Mouse (Mus musculus): ENCODE data around the gene Wdtc1. TPM values are rescaled to one million over a fixed set of nuclear protein-coding genes. Genes with fewer than 3 reads are reported as not detected.

Wdtc1 gene
- polyA plus RNA-seq, 1 experiment from 2014 or later: 21.0 TPM

- Histone ChIP-seq H3K4me2 (ENCODE audit: low read depth, low read length, severe bottlenecking) (no peak overlapping the region), H3K36me3 (ENCODE audit: control insufficient read depth, insufficient read depth, low read length) (no peaks in the 10 kb centered on the region; the same call in 1 of the 2 replicates), H3K4me3 (ENCODE audit: low read depth, low read length) (no peak overlapping the region), H3K9ac (ENCODE audit: low read length) (no peak overlapping the region), H3K9me3 (ENCODE audit: control insufficient read depth, low read length) (no peaks in the 10 kb centered on the region), H3K4me1 (replicated peaks; ENCODE audit: control insufficient read depth, insufficient read depth, low read length) (peaks cover 19% of the 10 kb centered on the region; the same call in 1 of the 2 replicates), H3K27ac (ENCODE audit: low read depth, low read length) (no peak overlapping the region), H3K27me3 (ENCODE audit: control insufficient read depth, insufficient read depth, low read length) (no peaks in the 10 kb centered on the region)
- DNase-seq (ENCODE audit: low spot score) (no peak), ATAC-seq (replicated peaks; ENCODE audit: low FRiP score) (no peak)
- WGBS: 58% methylated on average over 6 of the region's 6 CpGs
Measured at GRCm38 (mm10) chr4:133380532-133380931, 27.3 kb upstream of the Wdtc1 start.

DNA sequence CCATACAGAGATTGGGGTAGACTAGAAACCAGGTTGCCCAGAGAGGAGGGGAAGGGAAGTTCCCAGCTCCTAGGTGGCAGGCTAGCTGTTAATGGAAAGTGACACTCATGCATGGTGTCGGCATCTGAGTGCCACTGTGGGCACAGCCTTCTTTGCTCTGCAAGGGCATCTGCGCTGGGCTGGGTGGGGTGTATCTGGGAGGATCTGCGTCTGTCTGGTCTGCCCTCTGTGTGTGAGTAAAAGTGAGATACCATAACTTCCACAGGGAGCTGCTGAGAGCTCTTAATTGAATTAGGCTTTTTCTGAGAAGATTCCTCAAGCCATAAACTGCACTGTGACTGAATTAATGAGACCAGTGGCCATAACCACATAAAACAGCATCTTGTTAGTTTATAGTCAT, 26.6 kb upstream of the Wdtc1 start:
- no peak overlapping the region for H3K4me3 ChIP-seq (ENCODE audit: low read depth, low read length)
- 65% methylated on average over 3 of the region's 3 CpGs for WGBS
- DNase-seq (ENCODE audit: low spot score) (no peak), ATAC-seq (replicated peaks; ENCODE audit: low FRiP score) (no peak)
- H3K9ac ChIP-seq (ENCODE audit: low read length): no peak overlapping the region
- peaks cover 19% of the 10 kb centered on the region; the same call in 1 of the 2 replicates for H3K4me1 ChIP-seq (replicated peaks; ENCODE audit: control insufficient read depth, insufficient read depth, low read length)
- H3K36me3 ChIP-seq (ENCODE audit: control insufficient read depth, insufficient read depth, low read length): no peaks in the 10 kb centered on the region; the same call in 1 of the 2 replicates
- H3K27ac ChIP-seq (ENCODE audit: low read depth, low read length): no peak overlapping the region
- H3K27me3 ChIP-seq (ENCODE audit: control insufficient read depth, insufficient read depth, low read length): no peaks in the 10 kb centered on the region
- H3K9me3 ChIP-seq (ENCODE audit: control insufficient read depth, low read length): no peaks in the 10 kb centered on the region
- H3K4me2 ChIP-seq (ENCODE audit: low read depth, low read length, severe bottlenecking): no peak overlapping the region

DNA sequence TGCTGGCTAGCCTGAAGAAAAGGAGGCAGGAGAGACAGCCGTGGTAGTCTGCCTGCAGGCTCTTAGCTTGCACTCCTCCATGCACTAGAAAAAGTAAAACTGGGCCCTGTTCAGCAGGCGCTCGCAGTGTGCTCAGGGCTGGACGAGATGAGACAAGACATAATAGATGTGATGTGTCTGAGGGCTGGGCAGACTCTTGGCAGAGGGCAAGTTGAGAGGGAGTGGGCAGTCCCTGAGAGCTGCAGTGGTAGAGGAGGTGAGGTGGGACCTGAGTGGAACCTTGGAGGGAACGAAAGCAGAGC, 25.7 kb upstream of the Wdtc1 start:
- 36% methylated on average over 5 of the region's 5 CpGs for WGBS
- no peak for ATAC-seq (replicated peaks; ENCODE audit: low FRiP score)

DNA sequence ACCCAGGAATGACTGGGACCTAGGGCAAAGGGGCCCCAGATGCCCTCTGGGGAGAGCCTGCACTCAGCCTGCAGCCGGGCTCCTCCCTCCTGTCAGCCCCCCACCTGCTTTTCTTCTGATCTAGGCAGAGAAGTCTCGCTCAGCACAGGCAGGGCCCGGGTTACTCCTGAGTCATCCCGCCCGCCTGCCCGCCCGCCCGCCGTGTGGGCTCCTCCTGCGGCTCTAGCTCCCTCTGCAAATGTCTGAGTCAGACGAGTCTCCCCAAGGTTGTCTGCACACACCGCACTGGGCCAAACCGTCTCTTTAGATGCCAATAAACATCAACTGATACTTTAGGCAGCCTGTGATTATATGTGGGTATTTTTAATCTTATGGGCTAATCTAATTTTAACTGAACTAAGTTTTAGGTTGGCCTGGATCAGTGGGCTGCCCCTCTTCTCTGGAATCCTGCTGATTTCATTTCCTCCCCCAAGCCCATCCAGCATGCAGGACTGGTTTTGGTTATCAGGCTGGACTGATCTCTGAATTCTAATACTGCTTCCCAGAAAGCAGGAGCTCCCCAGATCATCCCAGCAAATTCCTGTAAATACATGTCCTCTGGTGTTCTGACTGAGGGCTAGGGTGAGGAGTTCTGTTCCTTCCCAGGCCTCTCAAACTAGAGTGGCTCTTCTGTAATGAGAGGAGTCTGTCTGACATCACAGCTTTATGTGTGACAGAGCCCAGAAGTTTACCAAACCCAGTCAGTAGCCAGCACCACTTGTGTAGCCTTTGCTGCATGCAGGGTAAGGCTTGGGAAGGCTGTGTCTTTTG, 25.2 kb upstream of the Wdtc1 start:
- H3K4me3 ChIP-seq (ENCODE audit: low read depth, low read length): no peak overlapping the region
- peak overlapping the region; percentile 1 for H3K9ac ChIP-seq (ENCODE audit: low read length)
- H3K4me2 ChIP-seq (ENCODE audit: low read depth, low read length, severe bottlenecking): 0 out of 2 replicates have a peak overlapping the region, but pooled peaks have one; percentile 8
- no peak for ATAC-seq (replicated peaks; ENCODE audit: low FRiP score)
- peak; percentile 72 for DNase-seq (ENCODE audit: low spot score)
- H3K4me1 ChIP-seq (replicated peaks; ENCODE audit: control insufficient read depth, insufficient read depth, low read length): peaks cover 19% of the 10 kb centered on the region; the same call in 1 of the 2 replicates
- H3K27ac ChIP-seq (ENCODE audit: low read depth, low read length): peak overlapping the region; percentile 12; the same call in 1 of the 2 replicates
- 5% methylated on average over 13 of the region's 13 CpGs for WGBS
- H3K36me3 ChIP-seq (ENCODE audit: control insufficient read depth, insufficient read depth, low read length): no peaks in the 10 kb centered on the region; the same call in 1 of the 2 replicates
- no peaks in the 10 kb centered on the region for H3K9me3 ChIP-seq (ENCODE audit: control insufficient read depth, low read length)
- H3K27me3 ChIP-seq (ENCODE audit: control insufficient read depth, insufficient read depth, low read length): no peaks in the 10 kb centered on the region

More for the DNA sequence above, 25.7 kb upstream of the Wdtc1 start:
- H3K9me3 ChIP-seq (ENCODE audit: control insufficient read depth, low read length): no peaks in the 10 kb centered on the region
- H3K27ac ChIP-seq (ENCODE audit: low read depth, low read length): no peak overlapping the region
- peaks cover 19% of the 10 kb centered on the region; the same call in 1 of the 2 replicates for H3K4me1 ChIP-seq (replicated peaks; ENCODE audit: control insufficient read depth, insufficient read depth, low read length)
- peak; percentile 47 for DNase-seq (ENCODE audit: low spot score)
- H3K36me3 ChIP-seq (ENCODE audit: control insufficient read depth, insufficient read depth, low read length): no peaks in the 10 kb centered on the region; the same call in 1 of the 2 replicates
- no peak overlapping the region for H3K4me2 ChIP-seq (ENCODE audit: low read depth, low read length, severe bottlenecking)
- H3K4me3 ChIP-seq (ENCODE audit: low read depth, low read length): no peak overlapping the region
- H3K27me3 ChIP-seq (ENCODE audit: control insufficient read depth, insufficient read depth, low read length): no peaks in the 10 kb centered on the region
- peak overlapping the region; percentile 1 for H3K9ac ChIP-seq (ENCODE audit: low read length)

GRCm38 (mm10) chr4:133375812-133376577, 22.7 kb upstream of the Wdtc1 start:
- Histone ChIP-seq H3K27me3 (ENCODE audit: control insufficient read depth, insufficient read depth, low read length) (no peaks in the 10 kb centered on the region), H3K27ac (ENCODE audit: low read depth, low read length) (no peak overlapping the region), H3K36me3 (ENCODE audit: control insufficient read depth, insufficient read depth, low read length) (no peaks in the 10 kb centered on the region; the same call in 1 of the 2 replicates), H3K9ac (ENCODE audit: low read length) (peak overlapping the region; percentile 12; the same call in 1 of the 2 replicates), H3K4me3 (ENCODE audit: low read depth, low read length) (no peak overlapping the region), H3K4me1 (replicated peaks; ENCODE audit: control insufficient read depth, insufficient read depth, low read length) (peaks cover 26% of the 10 kb centered on the region), H3K4me2 (ENCODE audit: low read depth, low read length, severe bottlenecking) (no peak overlapping the region), H3K9me3 (ENCODE audit: control insufficient read depth, low read length) (no peaks in the 10 kb centered on the region)
- 61% methylated on average over 10 of the region's 10 CpGs for WGBS
- peak; percentile 35 for DNase-seq (ENCODE audit: low spot score)
- no peak for ATAC-seq (replicated peaks; ENCODE audit: low FRiP score)

- H3K27ac ChIP-seq (ENCODE audit: low read depth, low read length): no peak overlapping the region
- H3K4me2 ChIP-seq (ENCODE audit: low read depth, low read length, severe bottlenecking): no peak overlapping the region
- H3K4me1 ChIP-seq (replicated peaks; ENCODE audit: control insufficient read depth, insufficient read depth, low read length): peaks cover 31% of the 10 kb centered on the region
- no peaks in the 10 kb centered on the region; the same call in 1 of the 2 replicates for H3K36me3 ChIP-seq (ENCODE audit: control insufficient read depth, insufficient read depth, low read length)
- H3K4me3 ChIP-seq (ENCODE audit: low read depth, low read length): no peak overlapping the region
- 84% methylated on average over 4 of the region's 4 CpGs for WGBS
- DNase-seq (ENCODE audit: low spot score) (peak; percentile 47), ATAC-seq (replicated peaks; ENCODE audit: low FRiP score) (no peak)
- no peak overlapping the region for H3K9ac ChIP-seq (ENCODE audit: low read length)
- H3K27me3 ChIP-seq (ENCODE audit: control insufficient read depth, insufficient read depth, low read length): no peaks in the 10 kb centered on the region
- no peaks in the 10 kb centered on the region for H3K9me3 ChIP-seq (ENCODE audit: control insufficient read depth, low read length)
Measured at GRCm38 (mm10) chr4:133374011-133374410, 20.7 kb upstream of the Wdtc1 start.

DNA sequence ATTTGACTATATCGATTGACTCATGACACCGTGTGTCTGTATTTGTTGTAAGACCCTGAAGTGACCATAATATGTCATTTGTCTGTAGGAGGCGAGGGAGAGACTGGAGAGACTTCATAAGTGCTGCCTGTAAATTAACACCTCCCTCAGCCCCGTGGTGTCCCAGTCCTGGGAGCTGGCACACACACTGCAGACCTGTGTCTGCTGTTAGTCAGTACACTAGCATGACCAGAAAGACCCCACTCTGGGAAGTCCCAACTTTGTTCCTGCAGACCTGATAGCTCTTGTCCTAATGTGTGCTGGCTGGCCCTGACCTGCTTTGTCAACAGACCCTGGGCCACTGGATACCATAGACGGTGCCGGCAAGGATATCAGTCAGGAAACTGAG, 19.0 kb upstream of the Wdtc1 start:
- no peak for ATAC-seq (replicated peaks; ENCODE audit: low FRiP score)
- H3K4me3 ChIP-seq (ENCODE audit: low read depth, low read length): no peak overlapping the region
- no peaks in the 10 kb centered on the region; the same call in 1 of the 2 replicates for H3K36me3 ChIP-seq (ENCODE audit: control insufficient read depth, insufficient read depth, low read length)
- no peak overlapping the region for H3K27ac ChIP-seq (ENCODE audit: low read depth, low read length)
- WGBS: 83% methylated on average over 6 of the region's 6 CpGs
- no peaks in the 10 kb centered on the region for H3K27me3 ChIP-seq (ENCODE audit: control insufficient read depth, insufficient read depth, low read length)
- H3K9me3 ChIP-seq (ENCODE audit: control insufficient read depth, low read length): no peaks in the 10 kb centered on the region
- H3K4me1 ChIP-seq (replicated peaks; ENCODE audit: control insufficient read depth, insufficient read depth, low read length): peaks cover 19% of the 10 kb centered on the region
- peak; percentile 42 for DNase-seq (ENCODE audit: low spot score)
- H3K9ac ChIP-seq (ENCODE audit: low read length): no peak overlapping the region
- H3K4me2 ChIP-seq (ENCODE audit: low read depth, low read length, severe bottlenecking): peak overlapping the region; percentile 84; the same call in 1 of the 2 replicates

DNA sequence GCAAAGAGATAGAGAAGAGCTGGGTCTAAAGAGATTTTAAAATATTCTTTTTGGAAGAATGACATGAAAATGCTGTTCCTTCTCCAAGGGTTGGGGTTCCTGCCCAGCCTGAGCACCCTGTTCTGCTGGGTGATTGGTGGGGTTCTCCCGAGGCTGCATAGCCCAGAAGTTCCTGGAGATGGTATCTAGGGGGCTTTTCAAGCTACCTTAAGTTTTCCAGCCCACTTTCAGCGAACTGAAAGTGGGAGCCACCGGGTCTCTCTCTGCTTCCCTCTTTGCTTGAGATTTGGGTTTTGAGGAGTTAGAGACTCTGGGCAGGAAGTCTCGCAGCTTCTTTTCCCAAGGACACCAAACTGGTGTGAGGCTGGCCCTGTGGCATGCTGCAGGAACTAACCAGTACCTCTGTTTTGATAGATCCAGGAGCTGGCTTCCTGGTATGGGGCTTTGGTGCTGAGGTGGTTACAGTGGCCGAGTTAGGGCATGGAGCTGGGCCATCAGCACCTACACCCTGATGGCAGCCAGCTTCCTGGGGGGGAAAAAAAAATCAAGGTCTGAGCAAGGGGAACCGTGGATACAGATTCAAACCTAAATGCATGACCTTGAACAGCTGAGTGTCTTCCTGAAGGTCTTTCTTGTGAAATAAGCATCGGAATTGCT, 18.5 kb upstream of the Wdtc1 start:
- no peak for ATAC-seq (replicated peaks; ENCODE audit: low FRiP score)
- 85% methylated on average over 7 of the region's 7 CpGs for WGBS
- Histone ChIP-seq H3K27me3 (ENCODE audit: control insufficient read depth, insufficient read depth, low read length) (no peaks in the 10 kb centered on the region), H3K27ac (ENCODE audit: low read depth, low read length) (no peak overlapping the region), H3K4me3 (ENCODE audit: low read depth, low read length) (peak overlapping the region; percentile 5; the same call in 1 of the 2 replicates), H3K36me3 (ENCODE audit: control insufficient read depth, insufficient read depth, low read length) (no peaks in the 10 kb centered on the region; the same call in 1 of the 2 replicates), H3K4me1 (replicated peaks; ENCODE audit: control insufficient read depth, insufficient read depth, low read length) (peaks cover 19% of the 10 kb centered on the region), H3K9ac (ENCODE audit: low read length) (peak overlapping the region; percentile 41; the same call in 1 of the 2 replicates), H3K4me2 (ENCODE audit: low read depth, low read length, severe bottlenecking) (peak overlapping the region; percentile 84), H3K9me3 (ENCODE audit: control insufficient read depth, low read length) (no peaks in the 10 kb centered on the region)
- peak; percentile 38 for DNase-seq (ENCODE audit: low spot score)

Data from forebrain, embryonic 11.5 days (tissue).